Mouse (Mus musculus) MEL (cell line): ENCODE results near the gene Amotl1. TPM values are rescaled to one million over a fixed set of nuclear protein-coding genes. Genes with fewer than 3 reads are reported as not detected.
A peak's percentile ranks its signal among the peaks of the same experiment; 100 is the strongest.

Experiments
- DNase-seq: peaks from one replicate; pipeline ENCODE4 v3.0.0; 2011; ENCODE audit warnings: low read depth, low spot score
- H3K27ac ChIP-seq: 2 replicates; pipeline ENCODE4 v1.5.1; 2012; ENCODE audit warnings: low read depth, mild to moderate bottlenecking, control low read depth, low read length, moderate library complexity; ENCODE audit not compliant: control insufficient read depth
- H3K27me3 ChIP-seq, 2 experiments: fragments of 150-350 bp in 1 of 2; sonication (generic) in 1 of 2; 2 replicates each; pipeline ENCODE4 v1.6.1; 2012; ENCODE audit warnings: low read length in 2 of 2, mild to moderate bottlenecking in 2 of 2, improper control_type of control experiment in 1 of 2, moderate library complexity in 1 of 2; ENCODE audit not compliant: insufficient read depth in 2 of 2, control insufficient read depth in 1 of 2
- H3K36me3 ChIP-seq, 2 experiments: 2 replicates each; pipeline ENCODE4 v1.6.1; 2012 to 2014; ENCODE audit warnings: low read length in 2 of 2, improper control_type of control experiment in 1 of 2, inconsistent platforms in 1 of 2, mild to moderate bottlenecking in 1 of 2; ENCODE audit not compliant: insufficient read depth in 2 of 2, control insufficient read depth in 1 of 2
- H3K4me1 ChIP-seq, 2 experiments: fragments of 150-350 bp in 1 of 2; sonication (generic) in 1 of 2; 2 replicates each; pipeline ENCODE4 v1.6.1; 2012; ENCODE audit warnings: low read length in 2 of 2, improper control_type of control experiment in 1 of 2, mild to moderate bottlenecking in 1 of 2; ENCODE audit not compliant: insufficient read depth in 2 of 2, control insufficient read depth in 1 of 2
- H3K4me3 ChIP-seq, 2 experiments: fragments of 150-350 bp in 1 of 2; sonication (generic) in 1 of 2; 2 replicates each; pipeline ENCODE4 v1.5.1; 2012; ENCODE audit warnings: low read depth in 2 of 2, low read length in 2 of 2, mild to moderate bottlenecking in 2 of 2, moderate library complexity in 2 of 2, control low read depth in 1 of 2, improper control_type of control experiment in 1 of 2; ENCODE audit not compliant: control insufficient read depth in 1 of 2, insufficient read depth in 1 of 2
- H3K79me2 ChIP-seq: 2 replicates; pipeline ENCODE4 v1.6.1; 2012; ENCODE audit warnings: mild to moderate bottlenecking, low read length, moderate library complexity; ENCODE audit not compliant: control insufficient read depth, poor library complexity, insufficient read depth
- H3K9ac ChIP-seq: 2 replicates; pipeline ENCODE4 v1.6.1; 2012; ENCODE audit warnings: low read depth, mild to moderate bottlenecking, control low read depth, low read length, moderate library complexity; ENCODE audit not compliant: control insufficient read depth, poor library complexity, severe bottlenecking
- H3K9me3 ChIP-seq: fragments of 150-350 bp; sonication (generic); replicated peaks from 2 replicates; pipeline ENCODE4 v1.6.1; 2012; ENCODE audit warnings: mild to moderate bottlenecking, low read length, improper control_type of control experiment, moderate library complexity; ENCODE audit not compliant: insufficient read depth
- CHD2 ChIP-seq: IDR thresholded peaks from 2 replicates; pipeline ENCODE4 v1.6.1; 2011; ENCODE audit warnings: low read length, improper control_type of control experiment
- E2F4 ChIP-seq: IDR thresholded peaks from 2 replicates; pipeline ENCODE4 v1.6.1; 2011; ENCODE audit warnings: low read depth, low read length, improper control_type of control experiment, borderline replicate concordance
- ELF1 ChIP-seq: IDR thresholded peaks from 2 replicates; pipeline ENCODE4 v1.6.1; 2014; ENCODE audit warnings: low read depth, mild to moderate bottlenecking, inconsistent platforms, low read length, improper control_type of control experiment, moderate library complexity
- ETS1 ChIP-seq: IDR thresholded peaks from 2 replicates; pipeline ENCODE4 v1.6.1; 2012; ENCODE audit warnings: low read depth, mild to moderate bottlenecking, inconsistent platforms, low read length, improper control_type of control experiment, moderate library complexity
- HCFC1 ChIP-seq: IDR thresholded peaks from 2 replicates; pipeline ENCODE4 v1.6.1; 2012; ENCODE audit warnings: low read depth, mild to moderate bottlenecking, inconsistent platforms, low read length, improper control_type of control experiment, moderate library complexity
- JUND ChIP-seq: IDR thresholded peaks from 2 replicates; pipeline ENCODE4 v1.6.1; 2011; ENCODE audit warnings: low read depth, mild to moderate bottlenecking, improper control_type of control experiment, low read length
- KAT2A ChIP-seq: conservative IDR thresholded peaks from 2 replicates; pipeline ENCODE4 v1.6.1; 2012; ENCODE audit warnings: low read depth, low read length, improper control_type of control experiment, inconsistent platforms
- MAZ ChIP-seq: IDR thresholded peaks from 2 replicates; pipeline ENCODE4 v1.6.1; 2012; ENCODE audit warnings: low read depth, mild to moderate bottlenecking, inconsistent platforms, low read length, improper control_type of control experiment
- MXI1 ChIP-seq: IDR thresholded peaks from 2 replicates; pipeline ENCODE4 v1.6.1; 2011; ENCODE audit warnings: mild to moderate bottlenecking, low read depth, low read length, improper control_type of control experiment
- MYB ChIP-seq: IDR thresholded peaks from 2 replicates; pipeline ENCODE4 v1.6.1; 2011; ENCODE audit warnings: mild to moderate bottlenecking, low read depth, low read length, improper control_type of control experiment
- NELFE ChIP-seq: IDR thresholded peaks from 2 replicates; pipeline ENCODE4 v1.6.1; 2011; ENCODE audit warnings: low read depth, low read length, improper control_type of control experiment
- NRF1 ChIP-seq: IDR thresholded peaks from 2 replicates; pipeline ENCODE4 v1.6.1; 2014; ENCODE audit warnings: low read depth, mild to moderate bottlenecking, inconsistent platforms, low read length, improper control_type of control experiment, moderate library complexity; ENCODE audit not compliant: poor library complexity, insufficient read depth, severe bottlenecking
- SIN3A ChIP-seq: IDR thresholded peaks from 2 replicates; pipeline ENCODE4 v1.6.1; 2012; ENCODE audit warnings: low read length, improper control_type of control experiment, inconsistent platforms
- USF2 ChIP-seq, 2 experiments: IDR thresholded peaks; 2 replicates each; pipeline ENCODE4 v1.6.1; 2011 to 2012; ENCODE audit warnings: improper control_type of control experiment in 2 of 2, low read length in 2 of 2, borderline replicate concordance in 1 of 2, inconsistent platforms in 1 of 2, low read depth in 1 of 2, mild to moderate bottlenecking in 1 of 2; ENCODE audit not compliant: insufficient read depth in 1 of 2
- ZNF384 ChIP-seq: IDR thresholded peaks from 2 replicates; pipeline ENCODE4 v1.6.1; 2012; ENCODE audit warnings: low read depth, mild to moderate bottlenecking, inconsistent platforms, low read length, improper control_type of control experiment
- polyA plus RNA-seq, 2 experiments: library from polyadenylated mRNA; stranded (reverse) in 1 of 2; unstranded in 1 of 2; fragments of >175 nt in 1 of 2; fragments of >200 nt in 1 of 2; gene quantifications; 2 replicates each; pipeline versions ENCODE4 v1.2.1 to v1.2.4; 2012; ENCODE audit warnings: low replicate concordance in 2 of 2, low read depth in 1 of 2; ENCODE audit not compliant: insufficient read length in 2 of 2, insufficient read depth in 1 of 2, missing spikeins in 1 of 2
- total RNA-seq: library from RNA; depleted of rRNA; stranded (reverse); fragments of 300-350 nt; gene quantifications from 2 replicates; pipeline ENCODE4 v1.2.3, GENCODE M21; 2012

Gene Amotl1
- total and polyA plus RNA-seq, 3 experiments: 7.4 to 9.3 TPM; not detected in 1

DNA sequence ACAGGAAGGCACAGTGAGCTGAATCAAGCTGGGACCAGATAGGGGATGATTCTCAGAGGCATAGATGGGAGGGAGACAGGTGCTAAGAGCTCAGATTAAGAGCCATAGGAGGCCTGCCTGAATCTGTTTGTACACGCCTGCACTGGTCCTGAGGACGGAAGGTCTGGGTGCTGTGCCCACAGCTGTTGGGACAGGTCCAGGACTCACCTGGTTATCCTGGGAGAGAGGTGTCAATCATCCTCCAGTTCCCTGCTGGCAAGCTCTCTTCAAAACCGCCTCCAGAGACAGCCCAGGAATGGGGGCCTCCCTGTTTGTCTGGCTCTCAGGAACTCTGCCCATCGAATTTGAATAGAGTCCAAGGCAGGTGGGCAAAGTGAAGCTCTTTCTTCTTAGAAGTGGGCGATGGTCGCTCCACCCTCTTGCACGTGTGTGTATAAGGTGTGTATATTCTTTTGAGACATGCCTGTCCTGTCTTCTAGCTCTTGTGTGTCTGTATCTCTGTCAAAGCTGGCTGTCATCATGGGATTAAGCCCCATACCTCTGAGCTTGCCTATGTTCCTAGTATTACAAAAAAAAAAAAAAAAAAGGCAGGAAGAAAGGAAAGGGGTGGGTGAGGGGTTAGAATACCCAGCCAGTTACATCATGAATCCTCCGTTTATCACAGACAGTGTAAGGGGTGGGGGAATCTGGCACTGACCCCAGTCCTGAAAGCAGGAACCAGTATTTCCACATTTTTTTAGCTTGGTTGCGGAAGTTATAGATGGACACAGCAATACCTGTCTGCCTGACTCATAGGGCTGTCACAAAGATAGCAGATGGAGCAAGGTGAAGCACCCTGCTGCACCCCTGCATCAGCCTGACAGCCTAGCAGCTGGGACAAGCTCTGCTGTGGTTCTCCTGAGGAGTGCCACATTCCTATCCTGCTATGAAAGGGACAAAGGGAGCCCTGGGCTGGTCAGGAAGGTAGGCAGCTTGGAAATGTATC is 31.1 kb upstream of the Amotl1 start:
- no peak overlapping the region for H3K27ac ChIP-seq
- no peak overlapping the region for H3K9ac ChIP-seq
- H3K4me3 ChIP-seq: no peak overlapping the region
- H3K9me3 ChIP-seq: no peaks in the 10 kb centered on the region
- no peak for TF ChIP-seq ELF1
- TF ChIP-seq ZNF384: peak; percentile 39; the same call in 1 of the 2 replicates
- no peak for TF ChIP-seq KAT2A
- no peak for TF ChIP-seq JUND
- H3K27me3 ChIP-seq: peaks cover 38 to 44% of the 10 kb centered on the region in 2 experiments
- no peaks in the 10 kb centered on the region for H3K4me1 ChIP-seq
- H3K79me2 ChIP-seq: no peaks in the 10 kb centered on the region
- H3K36me3 ChIP-seq: no peaks in the 10 kb centered on the region
- DNase-seq: no peak

DNA sequence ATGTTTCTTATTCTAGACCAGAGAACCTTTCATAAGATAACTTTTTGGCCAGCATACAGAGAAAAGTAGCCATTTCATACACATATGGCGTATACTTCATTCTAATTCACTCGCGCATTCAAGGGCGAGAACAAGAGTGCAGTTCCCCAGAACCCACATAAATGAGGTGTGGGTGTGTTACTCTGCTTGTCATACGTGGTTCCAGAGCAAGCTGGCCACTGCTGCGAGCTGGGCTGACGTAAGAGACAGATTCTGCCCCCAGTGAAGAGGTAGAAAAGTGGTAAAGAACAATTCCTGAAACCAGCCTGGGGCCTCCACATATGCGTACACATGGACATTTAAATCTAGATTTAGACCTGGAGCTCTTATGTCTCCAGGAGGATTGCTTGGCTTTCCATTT is 29.6 kb upstream of the Amotl1 start:
- no peak for DNase-seq
- no peaks in the 10 kb centered on the region for H3K9me3 ChIP-seq
- no peak for TF ChIP-seq HCFC1
- no peak for TF ChIP-seq ZNF384
- no peak for TF ChIP-seq MYB
- no peak for TF ChIP-seq ETS1
- no peak for TF ChIP-seq ELF1
- no peak for TF ChIP-seq JUND
- TF ChIP-seq NRF1: no peak
- no peak for TF ChIP-seq NELFE
- TF ChIP-seq E2F4: no peak
- no peak for TF ChIP-seq USF2 (IDR thresholded peaks at IDR 0.05; ENCODE audit: borderline replicate concordance in 1 of 2, insufficient read depth in 1 of 2, low read depth in 1 of 2, low read length in 2 of 2)
- TF ChIP-seq MXI1: no peak
- no peak for TF ChIP-seq SIN3A
- no peak for TF ChIP-seq MAZ
- TF ChIP-seq CHD2: no peak
- TF ChIP-seq, all 39 proteins: peak for 0
- no peaks in the 10 kb centered on the region for H3K79me2 ChIP-seq
- no peaks in the 10 kb centered on the region for H3K36me3 ChIP-seq
- H3K4me3 ChIP-seq: no peak overlapping the region
- peaks cover 25 to 34% of the 10 kb centered on the region in 2 experiments for H3K27me3 ChIP-seq
- H3K4me1 ChIP-seq: no peaks in the 10 kb centered on the region
- no peak overlapping the region for H3K27ac ChIP-seq
- H3K9ac ChIP-seq: no peak overlapping the region
